Mouse (Mus musculus) c-Kit-positive CD71-positive TER-119-negative erythroid progenitor cells, embryonic 14.5 days (primary cell): ENCODE measurements around the gene Pum3.
"Not testable (repeated sequence)": the region's sequence is repeated elsewhere in the genome, so short reads cannot be mapped to it uniquely, and the experiment has no call there.

Experiments
- DNase-seq: peaks from one replicate; pipeline ENCODE4 v3.0.0-alpha.2; 2013; ENCODE audit warnings: low read depth

Pum3 gene

GRCm38 (mm10) chr19:27392431-27392830, 37.2 kb downstream of the Pum3 start:
- no peak for DNase-seq

GRCm38 (mm10) chr19:27391344-27391743, 38.3 kb downstream of the Pum3 start:
- DNase-seq: no peak

- DNase-seq: not testable (repeated sequence)
Observed at GRCm38 (mm10) chr19:27389566-27389965, 40.1 kb downstream of the Pum3 start.

GRCm38 (mm10) chr19:27385304-27385703, 44.3 kb downstream of the Pum3 start:
- DNase-seq: no peak

GRCm38 (mm10) chr19:27383266-27383665, 46.4 kb downstream of the Pum3 start:
- DNase-seq: no peak

- no peak for DNase-seq
Observed at GRCm38 (mm10) chr19:27382131-27382530, 47.5 kb downstream of the Pum3 start.

- DNase-seq: no peak
Observed at GRCm38 (mm10) chr19:27379712-27380401, 49.8 kb downstream of the Pum3 start.

GRCm38 (mm10) chr19:27370784-27371183, 58.8 kb downstream of the Pum3 start:
- DNase-seq: no peak

GRCm38 (mm10) chr19:27370174-27370573, 59.5 kb downstream of the Pum3 start:
- DNase-seq: no peak

GRCm38 (mm10) chr19:27369461-27370135, 60.0 kb downstream of the Pum3 start:
- no peak for DNase-seq

- no peak for DNase-seq
Observed at GRCm38 (mm10) chr19:27366113-27366746, 63.4 kb downstream of the Pum3 start.

GRCm38 (mm10) chr19:27364521-27364931, 65.1 kb downstream of the Pum3 start:
- DNase-seq: no peak

GRCm38 (mm10) chr19:27363891-27364290, 65.7 kb downstream of the Pum3 start:
- no peak for DNase-seq

GRCm38 (mm10) chr19:27360381-27360780, 69.2 kb downstream of the Pum3 start:
- DNase-seq: no peak

- DNase-seq: no peak
Observed at GRCm38 (mm10) chr19:27351700-27352099, 77.9 kb downstream of the Pum3 start.

- no peak for DNase-seq
Observed at GRCm38 (mm10) chr19:27346501-27346900, 83.1 kb downstream of the Pum3 start.
